Mouse (Mus musculus): Measurements from ENCODE around the gene Dop1b.
"Not testable (repeated sequence)": the region's sequence is repeated elsewhere in the genome, so short reads cannot be mapped to it uniquely, and the experiment has no call there.

Gene Dop1b

DNA sequence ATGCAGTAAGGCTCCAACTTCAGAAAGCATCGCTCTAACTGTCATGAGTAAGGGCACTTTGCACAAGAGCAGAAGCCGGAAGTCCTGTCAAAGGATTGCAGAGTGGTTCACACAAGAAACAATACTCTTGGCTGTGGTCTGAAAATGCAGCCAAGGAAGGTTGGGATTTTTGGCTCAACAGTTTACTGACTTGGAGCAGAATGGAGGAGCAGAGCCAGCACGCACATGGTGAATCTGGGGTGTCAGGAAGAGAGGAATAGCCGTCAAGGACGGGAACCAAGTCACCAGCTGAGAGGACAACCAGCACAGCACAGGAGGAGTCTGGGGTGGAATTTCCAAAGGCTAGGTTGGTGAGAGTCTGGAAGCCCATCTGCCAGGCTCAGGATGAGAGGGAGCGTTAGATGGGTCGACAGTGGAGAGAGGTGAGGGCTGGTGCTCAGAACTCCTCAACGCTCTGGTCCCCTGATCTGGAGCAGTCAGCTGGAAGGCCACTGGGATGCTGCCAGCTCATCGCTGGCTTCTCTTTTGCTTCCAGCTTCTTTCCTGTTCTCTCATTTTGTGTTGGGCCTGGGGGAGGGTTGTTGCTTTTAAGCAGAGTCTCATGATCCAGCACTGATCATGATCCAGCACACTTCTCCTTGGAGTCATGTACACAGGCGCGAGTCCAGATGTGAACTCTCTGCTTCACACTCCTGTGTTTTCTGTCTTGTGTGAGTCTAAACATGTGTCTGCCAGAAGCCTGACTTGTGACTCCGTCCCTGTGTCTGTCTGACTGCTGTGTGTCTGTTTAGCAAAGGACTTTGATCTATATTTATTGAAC is 85.5 kb downstream of the Dop1b start:
- no peak for DNase-seq (ENCODE audit: low read depth, low spot score)

GRCm38 (mm10) chr16:93797841-93798492 is 86.3 kb downstream of the Dop1b start:
- no peak for DNase-seq (ENCODE audit: low read depth, low spot score)

DNA sequence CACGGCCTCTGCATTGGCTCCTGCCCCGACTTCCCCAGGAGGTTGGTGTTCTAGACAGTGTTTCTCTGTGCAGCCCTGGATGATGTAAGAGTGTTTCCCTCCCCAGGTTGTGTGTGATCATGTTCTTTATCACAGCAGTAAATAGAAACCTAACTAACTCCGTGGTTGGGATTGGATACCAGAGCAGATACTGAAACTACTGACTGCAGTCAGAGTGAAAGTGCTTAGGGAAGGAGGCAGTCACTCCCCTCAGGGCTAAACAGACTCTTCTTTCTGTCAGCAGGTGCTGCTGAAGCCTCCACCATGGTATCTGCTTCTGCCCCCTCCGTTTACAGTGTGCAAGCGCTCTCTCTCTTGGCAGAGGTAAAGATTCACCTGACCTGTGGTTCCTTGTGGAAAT is 86.9 kb downstream of the Dop1b start:
- no peak for DNase-seq (ENCODE audit: low read depth, low spot score)

DNA sequence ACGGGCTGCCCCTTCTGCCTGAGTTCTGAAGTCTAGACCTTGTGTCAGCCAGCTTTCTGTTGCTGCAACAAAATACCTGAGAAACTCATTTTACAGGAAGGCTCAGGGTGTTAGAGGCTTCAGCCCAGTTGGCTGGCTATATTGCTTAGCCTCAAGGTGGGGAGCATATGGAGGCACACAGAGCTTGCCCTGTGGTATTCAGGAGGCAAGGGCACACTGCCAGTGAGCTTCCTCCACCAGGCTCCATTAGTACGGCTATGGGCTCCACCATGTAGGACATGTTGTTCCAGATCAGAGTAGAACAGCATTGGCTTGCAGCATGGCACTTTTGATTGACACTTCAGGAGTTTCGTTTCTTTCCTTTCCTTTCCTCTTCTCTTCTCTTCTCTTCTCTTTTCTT is 87.4 kb downstream of the Dop1b start:
- DNase-seq (ENCODE audit: low read depth, low spot score), result no peak

DNA sequence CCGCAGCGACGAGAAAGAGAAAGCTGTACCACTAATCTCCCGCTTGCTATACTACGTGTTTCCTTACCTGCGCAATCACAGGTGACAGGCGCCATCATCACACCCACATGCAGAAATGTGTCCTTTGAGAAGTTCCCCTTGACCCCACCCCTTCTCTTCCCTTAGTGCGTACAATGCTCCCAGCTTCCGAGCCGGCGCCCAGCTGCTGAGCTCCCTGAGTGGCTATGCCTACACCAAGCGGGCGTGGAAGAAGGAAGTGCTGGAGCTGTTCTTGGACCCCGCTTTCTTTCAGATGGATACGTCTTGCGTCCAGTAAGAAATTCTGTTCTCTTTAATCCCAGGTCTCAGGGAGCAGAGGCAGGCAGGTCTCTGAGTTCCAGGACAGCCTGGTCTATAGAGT is 88.2 kb downstream of the Dop1b start:
- DNase-seq (ENCODE audit: low read depth, low spot score), result no peak

DNA sequence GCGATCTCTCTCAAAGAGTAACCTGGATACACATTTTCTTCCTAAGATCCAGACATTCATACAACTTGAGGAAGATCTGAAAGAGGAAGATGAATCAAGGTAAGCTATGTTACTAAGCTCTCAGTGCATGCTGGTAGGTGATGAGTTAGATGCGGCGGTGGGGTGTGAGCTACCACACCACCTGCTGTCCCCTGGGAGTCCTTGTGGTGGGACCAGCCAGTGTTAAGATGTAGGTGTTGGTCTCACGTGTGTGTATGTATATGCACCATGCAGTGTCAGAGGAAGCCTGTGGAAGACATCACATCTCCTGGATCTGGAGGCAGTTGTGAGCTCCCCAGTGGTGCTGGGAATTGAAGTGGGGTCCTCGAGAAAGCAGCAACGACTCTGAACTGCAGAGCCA is 95.5 kb downstream of the Dop1b start:
- no peak for DNase-seq (ENCODE audit: low read depth, low spot score)

GRCm38 (mm10) chr16:93807961-93808554 is 96.4 kb downstream of the Dop1b start:
- DNase-seq (ENCODE audit: low read depth, low spot score), result no peak

DNA sequence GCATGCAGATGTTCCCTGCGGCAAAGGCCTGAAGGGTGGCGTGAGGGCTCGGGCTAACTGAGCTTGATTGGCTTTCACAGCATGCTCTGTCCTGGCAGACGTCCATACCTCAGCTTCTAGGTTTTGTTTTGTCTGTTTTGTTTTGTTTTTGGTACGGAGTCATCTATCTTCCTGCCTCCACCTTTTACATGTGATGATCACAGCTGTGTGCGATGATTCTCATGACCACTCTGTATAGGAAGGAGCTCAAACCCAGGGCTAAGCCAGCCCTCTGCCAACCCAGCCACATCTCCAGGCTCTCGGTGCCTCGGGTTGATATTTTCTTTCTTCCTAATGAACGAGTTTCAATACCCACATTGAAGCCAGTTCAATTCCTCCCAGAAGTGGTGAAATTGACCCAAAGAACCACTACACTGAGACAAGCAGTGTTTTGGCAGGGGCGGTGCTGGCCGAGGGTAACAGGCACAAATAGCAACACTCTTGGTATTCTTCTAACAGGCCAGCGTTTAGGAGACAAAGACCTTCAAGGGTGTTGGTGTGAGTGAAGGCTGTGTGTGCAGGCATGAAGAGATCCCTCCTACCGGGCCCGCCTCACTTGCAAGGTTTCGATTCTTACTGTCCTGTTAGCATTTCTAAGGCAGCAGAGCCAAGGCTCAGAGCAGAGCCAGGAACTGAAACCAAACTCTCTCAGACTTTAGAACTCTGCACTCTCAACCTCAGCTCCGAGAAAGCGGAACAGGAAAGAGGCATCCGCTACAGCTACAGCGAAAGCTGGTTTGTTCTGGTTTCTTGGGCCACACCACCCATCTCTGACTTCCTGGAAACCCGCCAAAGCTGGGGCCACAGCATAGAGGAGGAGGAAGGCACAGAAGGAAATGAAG is 104.4 kb downstream of the Dop1b start:
- DNase-seq (ENCODE audit: low read depth, low spot score), result no peak

GRCm38 (mm10) chr16:93816861-93817260 is 105.2 kb downstream of the Dop1b start:
- no peak for DNase-seq (ENCODE audit: low read depth, low spot score)

DNA sequence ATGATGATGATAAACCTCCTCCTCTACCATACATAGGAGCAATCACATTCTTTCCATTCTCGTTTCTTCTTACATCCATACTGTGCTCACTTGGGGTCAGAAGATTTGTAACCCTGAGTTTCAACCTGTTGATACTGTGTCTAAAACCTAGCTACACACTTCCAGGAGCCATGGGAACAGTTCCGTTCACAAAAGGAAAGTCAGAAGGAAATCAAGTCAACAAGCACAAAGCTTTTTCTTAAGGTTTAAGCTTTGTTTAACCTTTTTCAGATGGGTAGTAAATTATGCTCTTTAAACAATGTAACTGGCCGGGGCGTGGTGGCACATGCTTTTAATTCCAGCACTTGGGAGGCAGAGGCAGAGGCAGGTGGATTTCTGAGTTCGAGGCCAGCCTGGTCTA is 105.7 kb downstream of the Dop1b start:
- no peak for DNase-seq (ENCODE audit: low read depth, low spot score)

DNA sequence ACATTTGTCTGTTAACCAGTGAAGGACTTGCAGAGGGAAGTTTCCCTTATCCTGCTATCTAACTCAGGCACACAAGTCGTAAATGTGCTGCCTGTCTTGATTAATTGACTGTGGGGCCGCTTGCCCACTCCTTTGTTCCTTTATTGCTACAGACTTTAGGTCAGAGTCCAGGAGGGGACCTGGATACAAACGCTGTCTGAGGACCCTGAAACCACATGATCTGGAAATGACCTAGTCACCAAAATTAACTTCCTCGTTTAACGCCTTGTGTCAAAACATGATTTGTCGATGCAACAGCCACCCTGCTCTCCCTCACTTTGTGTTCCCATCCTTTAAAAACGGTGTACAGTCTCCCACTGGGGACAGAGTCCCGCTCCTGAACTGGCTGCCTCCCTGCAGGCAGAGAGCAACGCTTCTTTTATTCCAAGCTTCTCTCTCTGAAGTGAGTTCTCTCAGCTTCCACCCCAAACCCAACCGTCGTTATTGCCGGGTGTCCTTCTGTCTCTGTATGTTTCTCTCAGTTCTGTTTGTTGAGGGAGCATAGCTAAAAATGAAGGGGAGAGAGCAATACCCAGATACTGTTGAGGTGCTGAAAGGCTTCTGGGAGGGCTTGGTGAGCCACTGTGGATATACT is 107.1 kb downstream of the Dop1b start:
- no peak for DNase-seq (ENCODE audit: low read depth, low spot score)

DNA sequence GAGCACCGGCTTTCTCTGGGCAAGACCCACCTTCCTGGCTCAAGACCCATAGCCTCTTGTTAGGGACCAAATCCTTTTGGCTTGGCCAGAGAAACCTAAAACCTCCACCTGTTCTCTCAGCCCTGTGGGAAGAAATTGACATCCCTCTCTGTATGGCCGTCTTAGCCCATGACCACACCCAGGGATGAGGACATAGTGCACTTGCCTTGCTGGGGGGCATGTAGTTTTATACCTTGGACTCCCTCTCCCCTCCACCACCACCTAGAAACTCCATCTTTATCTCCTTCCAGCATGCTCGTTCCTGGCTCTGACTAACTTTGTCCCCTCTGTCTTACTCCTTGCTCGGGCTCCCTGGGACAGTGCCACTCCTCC is 107.6 kb downstream of the Dop1b start:
- no peak for DNase-seq (ENCODE audit: low read depth, low spot score)

GRCm38 (mm10) chr16:93820040-93820439 is 108.3 kb downstream of the Dop1b start:
- no peak for DNase-seq (ENCODE audit: low read depth, low spot score)

GRCm38 (mm10) chr16:93821706-93822105 is 110.0 kb downstream of the Dop1b start:
- DNase-seq (ENCODE audit: low read depth, low spot score), result no peak

DNA sequence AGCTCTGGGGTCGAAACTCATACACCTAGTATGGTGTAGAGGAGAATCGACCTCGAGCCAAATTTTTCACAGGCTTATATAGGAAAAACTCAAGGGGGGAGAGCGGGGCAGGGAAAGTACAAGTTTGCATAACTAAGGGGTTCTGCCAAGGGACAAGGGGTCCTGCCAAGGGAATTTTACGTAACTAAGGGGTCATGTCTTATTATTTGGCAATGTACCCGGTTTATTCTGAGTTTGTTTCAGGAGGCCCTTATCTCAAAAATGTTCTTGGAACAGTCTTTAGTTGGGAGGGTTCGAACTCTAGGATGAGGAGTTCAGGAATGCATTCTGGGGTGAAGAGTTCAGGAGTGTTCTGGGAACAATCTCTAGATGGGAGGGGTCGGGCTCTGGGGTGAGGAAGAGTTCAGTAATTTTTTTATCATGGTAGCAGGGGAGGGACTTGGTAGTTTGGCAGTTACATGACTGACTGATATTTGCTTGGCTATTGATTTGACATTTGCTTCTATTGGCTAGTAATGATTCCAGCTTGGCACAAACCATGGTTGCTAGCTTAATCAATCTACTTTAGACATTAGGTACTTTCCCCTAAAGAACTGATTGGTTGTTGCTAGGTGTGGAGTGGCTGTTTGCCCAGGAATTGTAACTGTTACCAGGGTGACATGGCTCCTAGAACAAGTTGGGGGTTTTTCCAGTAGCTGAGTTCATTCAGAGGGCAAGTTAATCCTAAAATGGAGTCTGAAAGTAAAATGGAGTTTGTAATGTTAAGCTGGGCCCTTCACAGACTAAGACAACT is 110.9 kb downstream of the Dop1b start:
- DNase-seq (ENCODE audit: low read depth, low spot score), result not testable (repeated sequence)

- no peak for DNase-seq (ENCODE audit: low read depth, low spot score)
These were observed 113.1 kb downstream of the Dop1b start for GRCm38 (mm10) chr16:93824799-93825198.

GRCm38 (mm10) chr16:93825463-93825862 is 113.8 kb downstream of the Dop1b start:
- DNase-seq (ENCODE audit: low read depth, low spot score), result no peak

DNA sequence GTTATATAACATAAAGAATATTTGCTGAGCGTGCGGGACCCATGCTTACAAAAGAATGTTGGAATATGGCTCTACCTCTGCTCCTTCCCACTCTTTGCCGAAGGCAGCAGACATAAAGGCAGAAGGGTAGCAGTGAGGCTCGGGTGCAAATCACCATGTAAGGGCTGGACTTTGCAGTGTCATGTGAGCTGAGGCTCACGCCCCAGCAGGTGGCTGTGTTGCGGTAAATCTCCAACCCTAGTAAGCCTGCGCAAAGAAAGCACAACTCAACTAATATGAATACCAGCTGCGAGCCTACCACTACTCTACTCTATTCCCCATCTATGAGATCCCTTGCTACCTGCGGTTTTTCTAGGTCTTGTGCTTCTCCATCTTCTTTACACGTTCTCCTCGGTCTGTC is 114.3 kb downstream of the Dop1b start:
- DNase-seq (ENCODE audit: low read depth, low spot score), result no peak

DNA sequence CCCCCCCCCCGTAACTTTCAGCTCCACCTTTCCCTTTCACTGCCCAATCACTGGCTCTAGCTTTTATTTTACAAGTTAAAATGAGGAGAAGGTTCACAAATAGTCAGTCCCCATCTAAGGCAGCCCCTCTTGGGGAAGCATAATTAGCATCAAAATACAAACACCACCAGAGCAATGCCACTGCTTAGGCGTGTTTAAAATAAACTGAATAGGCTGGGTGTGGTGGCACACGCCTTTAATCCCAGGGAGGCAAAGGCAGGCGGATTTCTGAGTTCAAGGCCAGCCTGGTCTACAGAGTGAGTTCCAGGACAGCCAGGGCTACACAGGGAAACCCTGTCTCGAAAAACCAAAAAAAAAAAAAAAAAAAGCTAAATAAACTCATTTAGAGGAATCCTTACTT is 114.8 kb downstream of the Dop1b start:
- DNase-seq (ENCODE audit: low read depth, low spot score), result not testable (repeated sequence)

GRCm38 (mm10) chr16:93826909-93827308 is 115.2 kb downstream of the Dop1b start:
- no peak for DNase-seq (ENCODE audit: low read depth, low spot score)

DNA sequence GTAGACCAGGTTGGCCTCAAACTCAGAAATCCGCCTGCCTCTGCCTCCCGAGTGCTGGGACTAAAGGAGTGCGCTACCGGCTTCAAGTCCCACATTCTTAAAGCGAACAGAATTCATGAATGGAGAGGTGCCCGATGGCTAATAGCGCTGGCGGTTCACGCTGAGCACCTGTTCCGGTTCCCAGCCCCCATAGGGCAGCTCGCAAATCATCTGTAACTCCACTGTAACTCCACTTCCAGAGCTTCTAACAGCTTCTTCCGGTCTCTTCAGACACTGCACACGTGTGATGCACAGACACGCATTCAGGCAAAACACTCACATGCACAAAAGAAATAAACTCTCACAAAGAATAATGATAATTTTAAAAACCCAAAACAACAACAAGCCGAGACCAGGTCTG is 117.8 kb downstream of the Dop1b start:
- no peak for DNase-seq (ENCODE audit: low read depth, low spot score)
